Comparison of ENCODE assay signal across 16 mouse cellular contexts in the genomic region with DNA sequence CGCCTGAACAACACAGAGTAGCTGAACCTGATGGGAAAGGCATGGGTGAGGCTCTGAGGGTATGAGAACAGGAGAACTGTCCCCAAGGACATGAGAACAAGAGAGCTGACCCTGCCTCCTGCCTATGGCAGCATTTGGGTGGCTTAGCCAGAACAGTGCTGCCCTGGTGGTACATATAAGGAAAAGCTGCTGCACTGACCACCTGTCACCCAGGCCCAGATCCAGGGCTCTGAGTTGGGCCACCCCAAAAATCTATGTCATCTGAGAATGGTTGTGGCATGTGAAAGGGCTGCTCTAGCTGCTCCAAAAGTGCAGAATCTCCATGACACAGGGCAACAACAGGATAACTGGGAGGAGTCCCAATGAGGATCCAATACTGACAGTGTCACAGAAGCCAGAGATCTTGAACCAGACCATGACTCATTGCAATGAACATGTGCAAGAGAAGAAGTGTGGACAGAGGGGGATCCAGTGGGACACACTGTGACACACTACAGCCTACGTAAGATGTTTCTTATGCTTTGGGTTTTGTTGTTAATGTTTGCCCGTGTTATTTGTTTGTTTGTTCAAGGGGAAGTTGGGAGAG. TPM values are rescaled to one million over a fixed set of nuclear protein-coding genes. Genes with fewer than 3 reads are reported as not detected.
A peak's percentile ranks its signal among the peaks of the same experiment; 100 is the strongest.
DNase-seq lines count a peak whose midpoint lies in the region; ATAC-seq and TF ChIP-seq lines count a peak whose summit lies in the region.
"Had no signal": no experiment of that assay in that cellular context is flagged by ENCODE, and none has a peak within 500 bp of the region (broad histone marks: within the 10 kb centered on the region; RNA-seq: fewer than 3 reads in every experiment).

No protein-coding gene starts in this region.

- no peak for TF ChIP-seq EP300 in liver, embryonic 14.5 days (IDR thresholded peaks at IDR 0.05; ENCODE audit: low read depth)

- 84% methylated on average over 3 of the region's 3 CpGs for WGBS in heart, embryonic 11.5 days (ENCODE audit: insufficient replicate concordance)
- 78% methylated on average over 3 of the region's 3 CpGs for WGBS in embryonic facial prominence, embryonic 12.5 days
- 48% methylated on average over 3 of the region's 3 CpGs for WGBS in liver, embryonic 14.5 days (ENCODE audit: insufficient replicate concordance)

- peak overlapping the region; percentile 50; the same call in 1 of the 2 replicates for H3K27ac ChIP-seq in heart, embryonic 11.5 days (ENCODE audit: low read depth, low read length)
- H3K27ac ChIP-seq in embryonic facial prominence, embryonic 12.5 days: no peak overlapping the region
- H3K27ac ChIP-seq in liver, embryonic 14.5 days: peak overlapping the region; percentile 99
- H3K27ac ChIP-seq: hindbrain, embryonic 14.5 days; midbrain, embryonic 13.5 days had no signal

- no peaks in the 10 kb centered on the region for H3K36me3 ChIP-seq in heart, embryonic 11.5 days (ENCODE audit: control insufficient read depth, insufficient read depth, low read length)
- no peaks in the 10 kb centered on the region for H3K36me3 ChIP-seq in embryonic facial prominence, embryonic 12.5 days
- H3K36me3 ChIP-seq in liver, embryonic 14.5 days (replicated peaks; ENCODE audit: control insufficient read depth, insufficient read depth, low read depth): no peaks in the 10 kb centered on the region
- H3K36me3 ChIP-seq: midbrain, embryonic 13.5 days had no signal

- TF ChIP-seq CTCF in liver, embryonic 14.5 days (IDR thresholded peaks at IDR 0.05; ENCODE audit: low read depth): no peak

- ATAC-seq in heart, embryonic 11.5 days (replicated peaks; ENCODE audit: insufficient number of reproducible peaks, low FRiP score, low TSS enrichment): no peak
- ATAC-seq in embryonic facial prominence, embryonic 12.5 days (ENCODE audit: insufficient number of reproducible peaks, insufficient read depth, low FRiP score, low TSS enrichment): no peak
- peak; percentile 71 for ATAC-seq in liver, embryonic 14.5 days (ENCODE audit: insufficient read depth)
- ATAC-seq: midbrain, embryonic 13.5 days had no signal

- H3K9ac ChIP-seq in heart, embryonic 11.5 days (ENCODE audit: low read depth, low read length): no peak overlapping the region
- 0 out of 2 replicates have a peak overlapping the region, but pooled peaks have one; percentile 10 for H3K9ac ChIP-seq in embryonic facial prominence, embryonic 12.5 days
- peak overlapping the region; percentile 61 for H3K9ac ChIP-seq in liver, embryonic 14.5 days (replicated peaks)
- H3K9ac ChIP-seq: hindbrain, embryonic 14.5 days; midbrain, embryonic 13.5 days had no signal

- H3K4me3 ChIP-seq in heart, embryonic 11.5 days (ENCODE audit: low read depth, low read length): no peak overlapping the region
- no peak overlapping the region for H3K4me3 ChIP-seq in embryonic facial prominence, embryonic 12.5 days
- no peak overlapping the region for H3K4me3 ChIP-seq in liver, embryonic 14.5 days (ENCODE audit: insufficient read depth in 1 of 2, low read depth in 2 of 2, low read length in 2 of 2)
- H3K4me3 ChIP-seq: midbrain, embryonic 13.5 days had no signal

- H3K27me3 ChIP-seq in heart, embryonic 11.5 days (ENCODE audit: control insufficient read depth, insufficient read depth, low read length): no peaks in the 10 kb centered on the region
- no peaks in the 10 kb centered on the region for H3K27me3 ChIP-seq in embryonic facial prominence, embryonic 12.5 days
- H3K27me3 ChIP-seq in liver, embryonic 14.5 days (ENCODE audit: control insufficient read depth, insufficient read depth, low read length): no peaks in the 10 kb centered on the region
- H3K27me3 ChIP-seq: midbrain, embryonic 13.5 days had no signal

- no peak for DNase-seq in heart, adult 8-10 months (ENCODE audit: low spot score)
- peak; percentile 37 for DNase-seq in c-Kit-positive CD71-positive TER-119-negative erythroid progenitor cells, embryonic 14.5 days (ENCODE audit: low read depth)
- DNase-seq in liver, embryonic 14.5 days (ENCODE audit: low read depth in 3 of 3, low spot score in 3 of 3): peak in 1 of 3 experiments; percentile 51
- no peak for DNase-seq in thymus, postnatal 10 days (ENCODE audit: low spot score in 2 of 2)
- no peak for DNase-seq in thymus, postnatal 0 days (ENCODE audit: low spot score)
- no peak for DNase-seq in retina, embryonic 14.5 days (ENCODE audit: low spot score)
- DNase-seq: kidney, adult 11 months; kidney, postnatal 25 days; lung, postnatal 10 days; right cerebral cortex, postnatal 4 days; thymus, postnatal 25 days had no signal

- H3K9me3 ChIP-seq in heart, embryonic 11.5 days (replicated peaks; ENCODE audit: control insufficient read depth, low read length): no peaks in the 10 kb centered on the region
- no peaks in the 10 kb centered on the region for H3K9me3 ChIP-seq in embryonic facial prominence, embryonic 12.5 days
- H3K9me3 ChIP-seq in liver, embryonic 14.5 days (ENCODE audit: control insufficient read depth, low read length): no peaks in the 10 kb centered on the region
- H3K9me3 ChIP-seq: midbrain, embryonic 13.5 days had no signal

- no peaks in the 10 kb centered on the region; the same call in 1 of the 2 replicates for H3K4me1 ChIP-seq in heart, embryonic 11.5 days (ENCODE audit: control insufficient read depth, insufficient read depth, low read length)
- no peaks in the 10 kb centered on the region for H3K4me1 ChIP-seq in embryonic facial prominence, embryonic 12.5 days
- peaks cover 49 to 57% of the 10 kb centered on the region in 2 experiments for H3K4me1 ChIP-seq in liver, embryonic 14.5 days (replicated peaks; ENCODE audit: control insufficient read depth in 2 of 2, insufficient read depth in 2 of 2, low read length in 1 of 2)
- H3K4me1 ChIP-seq: midbrain, embryonic 13.5 days had no signal

- H3K4me2 ChIP-seq in heart, embryonic 11.5 days: no peak overlapping the region; the same call in 1 of the 2 replicates
- no peak overlapping the region for H3K4me2 ChIP-seq in embryonic facial prominence, embryonic 12.5 days (replicated peaks)
- peak overlapping the region; percentile 69 for H3K4me2 ChIP-seq in liver, embryonic 14.5 days (ENCODE audit: low read depth)
- H3K4me2 ChIP-seq: hindbrain, embryonic 14.5 days; midbrain, embryonic 13.5 days had no signal

RNA-seq across cellular contexts. Expression of a gene that starts 58.5 kb away (rescaled TPM):
- polyA plus RNA-seq in heart, embryonic 11.5 days (2014; fragmentation: Nextera tagmentation; extraction: Ambion mirVana): 0.15 and 0.19 TPM in 2 replicates
- total RNA-seq in heart, adult 8-10 months (2022): 10 to 100 TPM; 13.9 to 22.2 (median 18.3) TPM
- 0.11 and 0.24 TPM in 2 replicates for polyA plus RNA-seq in embryonic facial prominence, embryonic 12.5 days (2016; fragmentation: Nextera tagmentation; extraction: Ambion mirVana)
- polyA plus RNA-seq in liver, embryonic 14.5 days (2012; rRNA removed): not detected in 2 replicates
- polyA plus RNA-seq in liver, embryonic 14.5 days (2014; fragmentation: Nextera tagmentation; extraction: Ambion mirVana): not detected in 2 replicates
- 0.82 and 0.86 TPM in 2 replicates for polyA plus RNA-seq in thymus, postnatal 0 days (2015; fragmentation: Nextera tagmentation; extraction: Ambion mirVana)
- polyA plus RNA-seq: limb, embryonic 11.5 days had no signal
